Mouse (Mus musculus) heart, embryonic 12.5 days (tissue): Measurements from ENCODE around the gene Sfrp2. TPM values are rescaled to one million over a fixed set of nuclear protein-coding genes. Genes with fewer than 3 reads are reported as not detected.

Source experiments
- ATAC-seq: fragments of 200-750 bp; cut with Nextera tagmentation; 2 replicates; pipeline ENCODE4 v1.8.0; 2017; ENCODE audit warnings: moderate TSS enrichment, moderate library complexity; ENCODE audit not compliant: insufficient number of reproducible peaks, low FRiP score
- H3K27ac ChIP-seq: fragments of 300-500 bp; sonication (generic); 2 replicates; pipeline ENCODE4 v1.5.1; 2016; ENCODE audit warnings: mild to moderate bottlenecking, moderate library complexity; ENCODE audit not compliant: poor library complexity, severe bottlenecking
- H3K27me3 ChIP-seq: fragments of 300-500 bp; sonication (generic); replicated peaks from 2 replicates; pipeline ENCODE4 v1.6.1; 2016; ENCODE audit warnings: mild to moderate bottlenecking, moderate library complexity
- H3K36me3 ChIP-seq: fragments of 300-500 bp; sonication (generic); 2 replicates; pipeline ENCODE4 v1.6.1; 2016; ENCODE audit warnings: mild to moderate bottlenecking, moderate library complexity
- H3K4me1 ChIP-seq: fragments of 300-500 bp; sonication (generic); replicated peaks from 2 replicates; pipeline ENCODE4 v1.6.1; 2016; ENCODE audit warnings: mild to moderate bottlenecking
- H3K4me2 ChIP-seq: fragments of 300-500 bp; sonication (generic); 2 replicates; pipeline ENCODE4 v1.6.1; 2016; ENCODE audit warnings: mild to moderate bottlenecking, moderate library complexity
- H3K4me3 ChIP-seq: fragments of 300-500 bp; sonication (generic); 2 replicates; pipeline ENCODE4 v1.5.1; 2016; ENCODE audit warnings: mild to moderate bottlenecking
- H3K9ac ChIP-seq: fragments of 300-500 bp; sonication (generic); 2 replicates; pipeline ENCODE4 v1.6.1; 2016; ENCODE audit warnings: mild to moderate bottlenecking, moderate library complexity
- H3K9me3 ChIP-seq: fragments of 300-500 bp; sonication (generic); replicated peaks from 2 replicates; pipeline ENCODE4 v1.6.1; 2016; ENCODE audit warnings: mild to moderate bottlenecking, moderate library complexity
- WGBS: fragments of 180-500 bp; shearing (Covaris S2); methylation state at CpG from one replicate; pipeline ENCODE4 v1.1.7; 2016; 5-methylcytosine and 5-hydroxymethylcytosine counted together
- polyA plus RNA-seq: library from polyadenylated mRNA; unstranded; fragments of >200 nt; fragmentation: Nextera tagmentation; extraction: Ambion mirVana; gene quantifications from 2 replicates; pipeline ENCODE4 v1.2.1, GENCODE M21; 2016

Gene Sfrp2
- polyA plus RNA-seq, 1 experiment from 2014 or later, result 179 TPM

DNA sequence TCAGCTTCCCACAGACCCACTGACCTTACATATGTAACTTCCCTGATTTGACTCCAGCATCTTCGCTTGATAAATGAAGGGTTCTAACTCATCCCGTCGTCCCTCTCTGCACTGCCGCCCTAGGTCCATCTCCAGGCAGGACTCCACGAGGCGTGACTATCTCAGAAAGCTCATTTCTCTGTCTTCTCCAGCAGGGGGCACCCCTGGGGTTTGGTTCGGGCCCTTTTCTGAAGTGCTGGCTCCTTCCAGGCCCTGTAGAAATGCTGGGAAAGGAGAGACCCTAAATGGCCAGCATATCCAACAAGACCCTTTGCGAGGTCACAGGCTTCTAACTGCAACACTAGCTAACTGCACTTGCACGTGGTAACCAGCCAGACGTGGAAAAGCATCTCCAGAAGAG is 31.7 kb downstream of the Sfrp2 start:
- H3K27me3 ChIP-seq, result no peaks in the 10 kb centered on the region
- no peaks in the 10 kb centered on the region; the same call in 1 of the 2 replicates for H3K9me3 ChIP-seq
- no peak overlapping the region for H3K9ac ChIP-seq
- ATAC-seq, result no peak
- H3K4me2 ChIP-seq, result peak overlapping the region; percentile 19; the same call in 1 of the 2 replicates
- H3K36me3 ChIP-seq, result no peaks in the 10 kb centered on the region
- H3K27ac ChIP-seq, result no peak overlapping the region
- 3% methylated on average over 10 of the region's 10 CpGs for WGBS
- H3K4me1 ChIP-seq, result no peaks in the 10 kb centered on the region
- H3K4me3 ChIP-seq, result no peak overlapping the region

DNA sequence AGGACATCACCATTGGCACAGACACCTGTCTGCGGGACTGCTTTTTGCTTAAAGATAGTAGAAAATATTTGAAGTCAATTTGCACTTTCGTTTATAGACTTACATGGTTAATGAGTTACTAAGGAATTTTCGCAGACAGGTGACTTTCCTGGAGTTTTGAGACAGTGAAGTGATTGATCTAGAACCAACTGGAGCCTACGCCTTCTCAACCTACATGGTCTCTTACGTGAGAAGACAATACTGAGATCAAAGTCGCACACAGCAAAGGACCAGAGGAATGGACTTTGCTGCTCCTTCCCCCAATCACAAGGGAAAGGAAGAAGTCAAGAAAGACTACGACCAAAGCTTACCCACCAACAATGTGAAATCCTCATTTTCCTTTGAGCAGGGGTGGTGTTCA is 33.4 kb downstream of the Sfrp2 start:
- Histone ChIP-seq H3K4me2 (no peak overlapping the region), H3K4me3 (no peak overlapping the region), H3K9me3 (no peaks in the 10 kb centered on the region; the same call in 1 of the 2 replicates), H3K27me3 (no peaks in the 10 kb centered on the region), H3K9ac (no peak overlapping the region), H3K27ac (no peak overlapping the region), H3K4me1 (no peaks in the 10 kb centered on the region), H3K36me3 (no peaks in the 10 kb centered on the region)
- WGBS, result 81% methylated on average over 7 of the region's 7 CpGs
- no peak for ATAC-seq

DNA sequence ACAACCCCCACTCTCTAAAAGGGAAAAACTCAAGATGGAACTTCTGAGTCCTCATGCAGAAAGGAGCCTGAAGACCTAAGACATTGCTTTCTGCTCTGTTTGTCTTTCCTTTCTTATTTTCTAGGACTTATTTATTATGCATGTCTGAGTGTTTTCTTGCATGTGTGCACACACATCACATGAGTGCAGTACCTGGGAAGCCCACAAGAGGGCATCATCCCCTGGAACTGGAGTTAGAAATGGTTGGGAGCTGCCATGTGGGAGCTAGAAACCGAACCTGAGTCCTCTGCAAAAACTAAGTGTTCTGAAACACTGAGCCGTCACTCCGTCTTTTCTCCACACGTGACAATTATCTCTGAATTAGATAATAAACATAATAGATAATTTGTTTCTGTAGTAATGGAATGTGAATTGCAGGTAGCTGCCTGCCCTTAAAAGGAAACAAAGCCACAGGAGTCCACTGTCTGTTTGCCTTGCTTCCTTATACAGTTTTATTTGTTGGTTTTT is 35.6 kb downstream of the Sfrp2 start:
- 88% methylated on average over 4 of the region's 4 CpGs for WGBS
- Histone ChIP-seq H3K4me3 (no peak overlapping the region), H3K4me2 (no peak overlapping the region), H3K9ac (no peak overlapping the region), H3K36me3 (no peaks in the 10 kb centered on the region), H3K27me3 (no peaks in the 10 kb centered on the region), H3K27ac (no peak overlapping the region), H3K9me3 (no peaks in the 10 kb centered on the region; the same call in 1 of the 2 replicates), H3K4me1 (no peaks in the 10 kb centered on the region)
- no peak for ATAC-seq

DNA sequence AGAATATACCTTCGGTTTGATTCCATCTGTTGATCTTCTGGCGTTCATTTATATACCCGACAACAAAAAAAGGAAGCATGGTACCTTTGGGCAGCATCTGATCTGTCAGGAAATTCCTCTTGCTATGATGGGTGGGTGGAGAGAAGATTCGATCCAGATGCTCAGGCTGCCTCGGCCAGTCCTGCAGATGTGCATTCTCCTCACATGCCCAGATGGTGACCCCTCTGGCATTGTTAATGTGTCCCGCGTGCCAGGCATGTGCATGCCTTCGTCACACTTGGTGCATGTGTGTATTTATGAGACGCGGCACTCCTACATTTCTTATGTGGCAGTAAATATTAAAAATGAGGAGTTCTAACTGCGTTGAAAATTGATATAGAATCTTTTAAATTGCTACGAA is 42.4 kb downstream of the Sfrp2 start:
- H3K27ac ChIP-seq, result no peak overlapping the region
- H3K4me2 ChIP-seq, result no peak overlapping the region
- no peaks in the 10 kb centered on the region for H3K4me1 ChIP-seq
- whole genome bisulfite sequencing, result 83% methylated on average over 12 of the region's 12 CpGs
- H3K9me3 ChIP-seq, result no peaks in the 10 kb centered on the region
- no peak overlapping the region for H3K9ac ChIP-seq
- H3K4me3 ChIP-seq, result no peak overlapping the region
- ATAC-seq, result no peak
- H3K27me3 ChIP-seq, result no peaks in the 10 kb centered on the region
- H3K36me3 ChIP-seq, result no peaks in the 10 kb centered on the region

DNA sequence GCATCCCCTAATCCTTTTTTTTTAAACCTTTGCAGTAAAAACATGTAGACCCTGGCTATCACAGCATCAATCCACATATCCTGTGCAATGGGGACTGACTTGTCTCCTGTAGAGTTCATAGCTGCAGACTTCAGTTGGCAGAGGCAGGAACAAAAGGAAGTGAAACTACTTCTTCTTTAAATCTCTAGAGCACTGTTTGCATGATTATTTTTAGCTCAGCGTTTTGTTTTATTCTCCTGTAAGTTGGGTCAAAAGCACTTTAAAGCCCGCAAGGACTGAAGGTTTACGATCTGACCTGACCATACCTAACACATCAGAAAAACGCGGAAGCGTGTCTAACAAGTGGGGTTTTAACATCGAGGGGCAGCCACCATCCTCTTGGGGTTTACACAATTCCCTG is 45.9 kb downstream of the Sfrp2 start:
- ATAC-seq, result no peak
- Histone ChIP-seq H3K4me3 (no peak overlapping the region), H3K4me2 (no peak overlapping the region), H3K9ac (no peak overlapping the region), H3K9me3 (no peaks in the 10 kb centered on the region), H3K27ac (no peak overlapping the region), H3K27me3 (no peaks in the 10 kb centered on the region), H3K36me3 (no peaks in the 10 kb centered on the region), H3K4me1 (no peaks in the 10 kb centered on the region)
- 78% methylated on average over 7 of the region's 7 CpGs for WGBS

DNA sequence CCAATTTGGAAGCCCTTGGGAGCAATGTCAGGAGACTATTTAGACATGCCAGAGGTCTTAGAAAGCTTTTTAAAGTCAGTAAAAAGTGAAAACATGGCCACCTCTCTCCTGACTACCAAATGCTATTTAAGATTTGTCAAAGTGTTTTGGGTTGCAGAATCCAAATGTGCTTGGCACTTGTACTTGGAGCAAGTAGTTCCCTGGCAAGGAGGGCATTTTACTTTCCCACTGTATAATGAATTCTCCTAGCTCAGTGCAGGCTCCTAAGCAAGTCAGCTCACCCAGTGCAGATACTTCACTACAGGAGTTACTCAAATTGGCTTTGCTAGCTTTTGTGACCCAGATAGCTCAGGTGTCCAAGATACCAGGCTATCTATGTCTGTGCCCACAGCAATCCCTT is 46.7 kb downstream of the Sfrp2 start:
- no peak overlapping the region for H3K27ac ChIP-seq
- H3K4me3 ChIP-seq, result no peak overlapping the region
- no peaks in the 10 kb centered on the region for H3K36me3 ChIP-seq
- no peak overlapping the region for H3K9ac ChIP-seq
- ATAC-seq, result no peak
- H3K9me3 ChIP-seq, result no peaks in the 10 kb centered on the region
- H3K27me3 ChIP-seq, result no peaks in the 10 kb centered on the region
- no peak overlapping the region for H3K4me2 ChIP-seq
- H3K4me1 ChIP-seq, result no peaks in the 10 kb centered on the region

DNA sequence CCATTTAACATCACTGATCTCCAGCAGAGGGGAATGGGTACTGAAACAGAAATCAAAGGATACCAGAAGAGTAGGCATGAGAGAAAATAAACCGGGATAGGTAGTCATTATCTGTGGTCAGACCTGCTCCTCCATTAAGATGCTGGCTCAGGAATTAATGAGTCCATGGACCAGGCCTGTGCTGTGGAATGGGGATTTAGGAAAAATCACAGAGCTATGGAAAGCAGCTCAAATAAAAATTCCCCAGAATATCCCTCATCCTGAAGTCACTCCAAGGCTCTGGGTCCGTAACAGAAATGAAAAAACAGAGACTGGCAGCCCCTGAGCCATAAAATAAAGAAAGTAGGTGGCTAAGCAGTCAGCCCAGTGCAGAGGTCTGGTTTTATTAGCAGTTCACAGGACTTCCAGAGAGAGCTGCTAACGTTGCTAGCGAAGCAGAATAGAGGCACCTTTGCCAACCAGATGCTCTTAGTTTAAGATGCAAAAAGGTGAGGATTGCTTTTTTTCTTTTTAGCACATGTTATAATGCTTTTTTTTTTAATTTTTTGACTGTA is 50.3 kb downstream of the Sfrp2 start:
- WGBS, result 83% methylated on average over 4 of the region's 4 CpGs
- Histone ChIP-seq H3K27ac (no peak overlapping the region), H3K36me3 (no peaks in the 10 kb centered on the region), H3K4me2 (no peak overlapping the region), H3K9me3 (no peaks in the 10 kb centered on the region; the same call in 1 of the 2 replicates), H3K4me1 (no peaks in the 10 kb centered on the region), H3K27me3 (no peaks in the 10 kb centered on the region), H3K9ac (no peak overlapping the region), H3K4me3 (no peak overlapping the region)
- ATAC-seq, result no peak

DNA sequence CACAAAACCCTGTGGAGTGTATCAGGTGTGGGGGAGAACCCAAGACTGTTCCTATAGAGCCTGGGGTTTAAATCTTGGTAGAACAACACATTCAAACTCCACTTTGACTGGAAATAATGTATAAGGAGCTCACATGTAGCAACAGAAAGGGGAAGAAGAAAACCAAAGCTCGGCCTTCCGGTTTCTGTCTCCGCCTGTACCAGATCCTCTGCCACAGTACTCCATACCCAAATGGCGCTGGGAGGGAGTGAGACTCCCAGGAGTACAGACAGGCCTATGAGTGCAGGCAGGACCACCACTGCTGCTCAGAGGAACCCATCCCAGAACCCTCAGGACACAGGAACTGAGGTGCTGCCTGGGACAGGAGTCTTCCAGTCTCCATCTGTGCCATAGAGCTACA is 57.7 kb downstream of the Sfrp2 start:
- H3K9me3 ChIP-seq, result peaks cover 5% of the 10 kb centered on the region; the same call in 1 of the 2 replicates
- H3K4me2 ChIP-seq, result no peak overlapping the region
- H3K27me3 ChIP-seq, result no peaks in the 10 kb centered on the region
- H3K27ac ChIP-seq, result no peak overlapping the region
- no peak overlapping the region for H3K4me3 ChIP-seq
- H3K4me1 ChIP-seq, result no peaks in the 10 kb centered on the region
- no peak for ATAC-seq
- H3K36me3 ChIP-seq, result no peaks in the 10 kb centered on the region
- WGBS, result 89% methylated on average over 4 of the region's 4 CpGs
- no peak overlapping the region for H3K9ac ChIP-seq

Other genes starting within 250 kb of the Sfrp2 start
- gene Tlr2, start 75.4 kb downstream of the Sfrp2 start, polyA plus RNA-seq, result 2.6 and 2.8 TPM in 2 replicates